Mouse (Mus musculus) liver, embryonic 16.5 days (tissue): Measurements from ENCODE around the gene Sema6d. TPM values are rescaled to one million over a fixed set of nuclear protein-coding genes. Genes with fewer than 3 reads are reported as not detected.

Source experiments
- ATAC-seq: fragments of 200-750 bp; cut with Nextera tagmentation; 2 replicates; pipeline ENCODE4 v1.8.0; 2017; ENCODE audit warnings: low read depth, mild to moderate bottlenecking, moderate number of reproducible peaks, moderate library complexity
- H3K27ac ChIP-seq: fragments of 300-500 bp; sonication (generic); 2 replicates; pipeline ENCODE4 v1.5.1; 2014; ENCODE audit warnings: mild to moderate bottlenecking, low read length
- H3K27me3 ChIP-seq: fragments of 300-500 bp; sonication (generic); 2 replicates; pipeline ENCODE4 v1.6.1; 2014; ENCODE audit warnings: low read depth, low read length, mixed read lengths; ENCODE audit not compliant: control insufficient read depth, insufficient read depth
- H3K36me3 ChIP-seq: fragments of 300-500 bp; sonication (generic); 2 replicates; pipeline ENCODE4 v1.6.1; 2014; ENCODE audit warnings: mild to moderate bottlenecking; ENCODE audit not compliant: control insufficient read depth, insufficient read depth
- H3K4me1 ChIP-seq: fragments of 300-500 bp; sonication (generic); 2 replicates; pipeline ENCODE4 v1.6.1; 2014; ENCODE audit warnings: low read depth, low read length, mixed read lengths; ENCODE audit not compliant: control insufficient read depth
- H3K4me2 ChIP-seq: fragments of 300-500 bp; sonication (generic); 2 replicates; pipeline ENCODE4 v1.6.1; 2014; ENCODE audit warnings: low read depth, low read length, mixed read lengths
- H3K4me3 ChIP-seq: fragments of 300-500 bp; sonication (generic); 2 replicates; pipeline ENCODE4 v1.5.1; 2014; ENCODE audit warnings: low read depth, mild to moderate bottlenecking, low read length
- H3K9ac ChIP-seq: fragments of 300-500 bp; sonication (generic); 2 replicates; pipeline ENCODE4 v1.6.1; 2014; ENCODE audit warnings: low read depth, low read length
- H3K9me3 ChIP-seq: fragments of 300-500 bp; sonication (generic); replicated peaks from 2 replicates; pipeline ENCODE4 v1.6.1; 2016; ENCODE audit warnings: low read length; ENCODE audit not compliant: control insufficient read depth
- WGBS: fragments of 180-500 bp; shearing (Covaris S2); extraction: QIAGEN DNeasy Blood & Tissue Kit; methylation state at CpG from one replicate; pipeline ENCODE4 v1.1.7; 2014; ENCODE audit not compliant: insufficient replicate concordance; 5-methylcytosine and 5-hydroxymethylcytosine counted together
- polyA plus RNA-seq: library from polyadenylated mRNA; unstranded; fragments of >200 nt; fragmentation: Nextera tagmentation; extraction: Ambion mirVana; gene quantifications from 2 replicates; pipeline ENCODE4 v1.2.1, GENCODE M21; 2015

The Sema6d gene
- polyA plus RNA-seq, 1 experiment from 2014 or later: 4.8 TPM

DNA sequence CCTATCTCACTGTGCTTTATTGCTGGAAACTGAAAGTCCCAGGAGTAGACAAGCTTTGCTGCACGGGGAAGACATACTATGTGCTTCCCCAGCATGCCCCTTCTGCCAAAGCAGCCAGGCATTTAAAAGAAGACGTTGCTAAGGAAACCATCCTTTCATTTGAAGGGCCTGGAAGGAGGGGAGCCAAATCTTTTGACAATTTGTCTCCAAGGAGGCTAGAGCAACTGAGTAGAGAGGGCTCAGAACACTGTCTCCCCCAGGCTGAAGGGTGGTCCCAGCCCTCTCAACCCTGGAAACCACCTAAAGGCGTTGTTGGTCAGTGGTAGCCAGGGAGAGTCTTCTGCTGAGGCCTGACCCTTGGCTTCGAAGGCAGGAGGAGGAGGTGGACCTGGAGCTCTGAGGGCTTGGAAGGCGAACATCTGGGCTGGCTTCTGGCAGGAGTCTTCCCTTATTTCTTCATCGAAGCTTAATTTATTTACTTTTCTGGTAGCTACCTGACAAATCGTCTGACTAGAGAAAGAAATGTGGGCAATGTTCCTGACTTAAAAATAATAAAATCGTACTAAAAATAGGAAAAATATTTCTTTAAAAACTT, 545.6 kb downstream of the Sema6d start:
- Histone ChIP-seq H3K9me3 (no peaks in the 10 kb centered on the region), H3K4me1 (no peaks in the 10 kb centered on the region), H3K4me2 (no peak overlapping the region), H3K27ac (no peak overlapping the region), H3K9ac (no peak overlapping the region), H3K36me3 (no peaks in the 10 kb centered on the region), H3K27me3 (no peaks in the 10 kb centered on the region), H3K4me3 (no peak overlapping the region)
- no peak for ATAC-seq
- WGBS: 47% methylated on average over 8 of the region's 8 CpGs

DNA sequence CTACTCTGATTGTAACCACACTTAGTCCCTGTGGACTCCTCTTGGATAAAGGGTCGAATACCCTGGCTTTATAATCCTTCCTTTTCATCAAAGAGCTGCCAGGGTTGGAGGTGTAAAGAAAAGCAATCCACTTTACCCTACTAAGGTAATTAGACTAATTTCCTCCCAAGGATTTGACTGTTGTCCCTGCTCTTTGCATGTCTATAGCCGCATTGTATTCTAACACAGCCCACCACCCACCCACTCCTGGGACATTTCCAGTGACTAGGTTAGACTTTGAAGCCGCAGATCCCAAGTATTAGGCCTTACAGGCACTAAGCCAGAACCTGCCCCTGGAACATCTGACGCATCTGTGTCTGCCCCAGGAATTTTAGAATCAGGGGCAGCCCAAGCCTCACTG, 547.3 kb downstream of the Sema6d start:
- no peaks in the 10 kb centered on the region for H3K36me3 ChIP-seq
- no peak overlapping the region for H3K4me3 ChIP-seq
- no peak overlapping the region for H3K9ac ChIP-seq
- no peaks in the 10 kb centered on the region for H3K27me3 ChIP-seq
- no peaks in the 10 kb centered on the region for H3K4me1 ChIP-seq
- no peaks in the 10 kb centered on the region for H3K9me3 ChIP-seq
- ATAC-seq: no peak
- H3K27ac ChIP-seq: no peak overlapping the region
- 56% methylated on average over 4 of the region's 4 CpGs for WGBS
- H3K4me2 ChIP-seq: no peak overlapping the region

DNA sequence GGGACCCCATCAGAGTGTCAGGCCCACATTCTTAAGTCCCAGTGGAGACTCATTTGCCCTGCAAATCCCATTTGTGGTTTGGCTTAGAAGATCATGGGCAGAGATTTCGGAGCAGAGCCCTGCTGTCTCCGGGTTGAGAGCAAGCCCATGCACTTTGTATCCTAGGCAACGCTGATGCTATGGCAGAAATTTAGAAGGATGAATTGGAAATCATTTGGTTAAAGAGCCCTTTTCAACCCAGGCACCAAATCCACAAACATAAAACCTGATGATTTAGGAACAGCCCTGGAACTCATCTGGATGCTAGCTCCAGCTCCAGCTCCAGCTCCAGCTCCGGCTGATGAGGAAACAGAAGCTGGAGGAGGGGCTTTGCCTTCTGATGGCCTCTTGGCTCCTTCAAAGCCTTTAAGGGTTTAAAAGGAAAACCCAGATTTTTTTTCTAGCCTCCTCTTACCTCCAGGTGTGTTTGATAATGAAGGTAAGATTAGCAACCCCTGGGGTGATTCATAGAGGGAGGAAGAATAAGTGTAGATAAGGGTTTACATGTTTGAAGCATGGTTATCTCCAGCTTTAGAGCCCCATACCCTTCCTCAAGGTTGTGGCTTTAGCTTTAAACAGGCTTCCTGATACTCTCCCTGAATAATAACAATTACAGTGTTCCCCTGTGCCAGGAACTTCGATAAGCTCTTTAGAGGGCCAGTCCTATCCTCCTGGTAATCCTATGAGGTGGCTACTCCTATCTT, 549.6 kb downstream of the Sema6d start:
- Histone ChIP-seq H3K9ac (no peak overlapping the region), H3K4me2 (no peak overlapping the region), H3K4me1 (no peaks in the 10 kb centered on the region), H3K27ac (no peak overlapping the region), H3K36me3 (no peaks in the 10 kb centered on the region), H3K9me3 (no peaks in the 10 kb centered on the region), H3K27me3 (no peaks in the 10 kb centered on the region), H3K4me3 (no peak overlapping the region)
- ATAC-seq: no peak
- WGBS: 60% methylated on average over 5 of the region's 5 CpGs

- no peak overlapping the region for H3K27ac ChIP-seq
- H3K9ac ChIP-seq: no peak overlapping the region
- 54% methylated on average over 6 of the region's 6 CpGs for WGBS
- no peak overlapping the region for H3K4me3 ChIP-seq
- H3K4me2 ChIP-seq: no peak overlapping the region
- H3K27me3 ChIP-seq: no peaks in the 10 kb centered on the region
- ATAC-seq: no peak
- no peaks in the 10 kb centered on the region for H3K9me3 ChIP-seq
- no peaks in the 10 kb centered on the region for H3K36me3 ChIP-seq
- no peaks in the 10 kb centered on the region for H3K4me1 ChIP-seq
Measured at GRCm38 (mm10) chr2:124640500-124641193, 550.9 kb downstream of the Sema6d start.

DNA sequence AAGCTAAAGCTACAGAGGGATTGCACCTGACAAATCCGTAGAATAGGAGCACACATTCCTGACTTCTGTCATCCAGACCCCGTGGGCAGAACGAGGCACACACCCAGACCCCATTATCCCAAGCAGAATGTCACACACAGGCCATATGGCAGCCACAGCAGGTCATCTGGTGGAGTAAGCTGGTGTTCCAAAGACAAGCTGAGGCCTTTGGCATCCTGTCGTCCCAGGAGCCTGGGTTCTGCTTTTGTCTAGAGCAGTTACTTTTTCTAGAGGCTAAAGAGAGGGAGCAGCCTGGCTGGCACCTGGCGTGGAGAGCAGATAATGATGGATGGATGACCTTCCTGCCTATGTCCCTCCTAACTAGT, 551.4 kb downstream of the Sema6d start:
- H3K36me3 ChIP-seq: no peaks in the 10 kb centered on the region
- no peak for ATAC-seq
- WGBS: 34% methylated on average over 5 of the region's 5 CpGs

DNA sequence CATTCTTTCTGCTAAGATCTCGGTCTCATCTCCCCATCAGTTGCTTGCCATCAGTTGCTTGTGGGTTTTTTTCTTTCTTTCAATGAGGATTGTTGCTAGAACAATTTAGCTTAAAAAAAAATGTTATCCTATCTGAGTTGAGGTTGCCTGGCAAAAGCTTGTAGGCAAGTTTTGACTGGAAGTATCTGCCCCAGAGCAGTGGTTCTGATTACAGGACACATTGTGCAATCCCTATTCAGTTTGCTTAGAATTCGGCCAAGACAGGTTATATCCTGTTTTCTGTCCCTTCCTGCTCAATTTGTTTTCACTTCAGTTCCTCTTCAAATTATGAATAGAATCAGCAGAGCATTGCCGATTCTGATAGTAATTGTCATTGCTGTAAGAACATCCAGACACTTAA, 552.4 kb downstream of the Sema6d start:
- Histone ChIP-seq H3K9me3 (no peaks in the 10 kb centered on the region), H3K27ac (no peak overlapping the region), H3K36me3 (no peaks in the 10 kb centered on the region), H3K4me1 (no peaks in the 10 kb centered on the region), H3K27me3 (no peaks in the 10 kb centered on the region), H3K4me2 (no peak overlapping the region), H3K9ac (no peak overlapping the region), H3K4me3 (no peak overlapping the region)
- 44% methylated on average over 3 of the region's 3 CpGs for WGBS
- no peak for ATAC-seq

More for the DNA sequence above, 551.4 kb downstream of the Sema6d start:
- H3K27ac ChIP-seq: no peak overlapping the region
- no peak overlapping the region for H3K4me2 ChIP-seq
- no peak overlapping the region for H3K9ac ChIP-seq
- H3K27me3 ChIP-seq: no peaks in the 10 kb centered on the region
- H3K4me1 ChIP-seq: no peaks in the 10 kb centered on the region
- no peak overlapping the region for H3K4me3 ChIP-seq
- no peaks in the 10 kb centered on the region for H3K9me3 ChIP-seq

DNA sequence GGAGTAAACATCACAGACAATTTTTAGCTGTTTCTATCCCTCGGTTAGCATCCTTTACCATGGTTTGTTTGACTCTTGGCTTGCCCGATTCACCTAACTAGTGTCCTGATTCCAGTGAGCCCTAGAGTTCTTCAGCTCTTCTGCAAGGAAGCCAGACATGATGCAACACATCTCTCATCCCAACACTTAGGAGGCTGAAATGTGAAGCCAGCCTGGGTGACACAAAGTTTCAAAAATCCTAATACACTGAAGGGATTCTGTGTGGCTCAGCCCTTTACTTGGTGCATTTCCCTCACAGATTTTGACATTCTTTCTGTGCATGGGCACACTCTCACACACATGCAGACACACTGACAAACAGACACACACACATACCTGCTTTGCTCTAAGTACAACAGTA, 560.8 kb downstream of the Sema6d start:
- Histone ChIP-seq H3K9me3 (no peaks in the 10 kb centered on the region), H3K4me1 (no peaks in the 10 kb centered on the region), H3K4me2 (no peak overlapping the region), H3K27ac (no peak overlapping the region), H3K27me3 (no peaks in the 10 kb centered on the region), H3K4me3 (no peak overlapping the region), H3K9ac (no peak overlapping the region), H3K36me3 (no peaks in the 10 kb centered on the region)
- 72% methylated on average over 2 of the region's 2 CpGs for WGBS
- ATAC-seq: no peak

- 68% methylated on average over 5 of the region's 5 CpGs for WGBS
- Histone ChIP-seq H3K4me3 (no peak overlapping the region), H3K9ac (no peak overlapping the region), H3K27me3 (no peaks in the 10 kb centered on the region), H3K27ac (no peak overlapping the region), H3K4me1 (no peaks in the 10 kb centered on the region), H3K9me3 (no peaks in the 10 kb centered on the region), H3K36me3 (no peaks in the 10 kb centered on the region), H3K4me2 (no peak overlapping the region)
- no peak for ATAC-seq
Measured at GRCm38 (mm10) chr2:124651146-124651545, 561.4 kb downstream of the Sema6d start.

DNA sequence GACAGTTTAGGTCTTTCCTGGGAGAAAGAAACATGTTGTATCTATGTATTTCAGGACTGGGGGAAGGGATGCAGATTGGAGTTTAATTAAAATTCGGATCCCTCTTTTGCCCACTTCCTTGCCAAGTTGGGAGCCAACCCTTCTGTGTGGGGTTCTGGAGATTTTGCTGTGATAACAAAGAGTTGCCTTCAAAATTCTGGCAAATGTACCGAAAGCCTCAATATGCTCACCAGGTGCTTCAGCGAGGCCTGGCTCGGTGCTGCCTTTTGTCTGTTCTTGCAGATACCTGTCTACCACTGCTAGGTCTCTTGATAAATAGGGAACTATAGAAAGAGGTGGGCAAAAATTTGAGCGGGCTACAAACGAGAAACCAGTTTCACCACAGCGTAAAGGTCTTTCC, 563.4 kb downstream of the Sema6d start:
- H3K27ac ChIP-seq: no peak overlapping the region
- no peak overlapping the region for H3K9ac ChIP-seq
- ATAC-seq: no peak
- H3K9me3 ChIP-seq: no peaks in the 10 kb centered on the region
- H3K27me3 ChIP-seq: no peaks in the 10 kb centered on the region
- no peaks in the 10 kb centered on the region for H3K4me1 ChIP-seq
- H3K4me2 ChIP-seq: no peak overlapping the region
- H3K36me3 ChIP-seq: no peaks in the 10 kb centered on the region
- 72% methylated on average over 7 of the region's 7 CpGs for WGBS
- H3K4me3 ChIP-seq: no peak overlapping the region
